Mouse (Mus musculus): Measurements from ENCODE around the gene Itih4. TPM values are rescaled to one million over a fixed set of nuclear protein-coding genes. Genes with fewer than 3 reads are reported as not detected.
A peak's percentile ranks its signal among the peaks of the same experiment; 100 is the strongest.

Gene Itih4
- polyA plus RNA-seq, 1 experiment from 2014 or later: not detected

DNA sequence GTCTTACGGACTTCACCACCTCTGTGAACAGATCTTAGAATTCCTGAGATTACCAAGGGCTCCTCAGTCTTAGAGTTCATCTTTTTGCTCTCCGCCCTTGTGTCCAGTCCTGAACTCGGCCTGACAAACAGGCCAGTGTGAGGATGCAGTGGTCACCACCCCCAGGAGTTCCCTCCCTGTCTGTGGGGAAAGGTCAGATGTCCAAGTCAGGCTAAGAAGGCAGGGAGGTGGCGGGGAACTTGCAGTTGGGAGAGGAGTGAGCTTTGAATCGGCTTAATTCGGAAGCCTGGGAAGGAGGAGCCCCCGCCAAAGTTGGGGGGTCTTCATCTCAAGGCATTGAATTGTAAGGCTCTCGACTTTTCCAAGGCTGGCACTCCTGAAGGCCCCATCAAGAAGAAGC lies 6.0 kb upstream of the Itih4 start:
- Histone ChIP-seq H3K4me3 (no peak overlapping the region), H3K27ac (no peak overlapping the region), H3K9ac (no peak overlapping the region), H3K36me3 (peaks cover 19% of the 10 kb centered on the region), H3K4me1 (peaks cover 15% of the 10 kb centered on the region; the same call in 1 of the 2 replicates), H3K27me3 (no peaks in the 10 kb centered on the region), H3K4me2 (no peak overlapping the region), H3K9me3 (no peaks in the 10 kb centered on the region)
- WGBS: 64% methylated on average over 8 of the region's 8 CpGs
- ATAC-seq (ENCODE audit: insufficient number of reproducible peaks, insufficient read depth, low FRiP score, low TSS enrichment, low read depth): no peak

DNA sequence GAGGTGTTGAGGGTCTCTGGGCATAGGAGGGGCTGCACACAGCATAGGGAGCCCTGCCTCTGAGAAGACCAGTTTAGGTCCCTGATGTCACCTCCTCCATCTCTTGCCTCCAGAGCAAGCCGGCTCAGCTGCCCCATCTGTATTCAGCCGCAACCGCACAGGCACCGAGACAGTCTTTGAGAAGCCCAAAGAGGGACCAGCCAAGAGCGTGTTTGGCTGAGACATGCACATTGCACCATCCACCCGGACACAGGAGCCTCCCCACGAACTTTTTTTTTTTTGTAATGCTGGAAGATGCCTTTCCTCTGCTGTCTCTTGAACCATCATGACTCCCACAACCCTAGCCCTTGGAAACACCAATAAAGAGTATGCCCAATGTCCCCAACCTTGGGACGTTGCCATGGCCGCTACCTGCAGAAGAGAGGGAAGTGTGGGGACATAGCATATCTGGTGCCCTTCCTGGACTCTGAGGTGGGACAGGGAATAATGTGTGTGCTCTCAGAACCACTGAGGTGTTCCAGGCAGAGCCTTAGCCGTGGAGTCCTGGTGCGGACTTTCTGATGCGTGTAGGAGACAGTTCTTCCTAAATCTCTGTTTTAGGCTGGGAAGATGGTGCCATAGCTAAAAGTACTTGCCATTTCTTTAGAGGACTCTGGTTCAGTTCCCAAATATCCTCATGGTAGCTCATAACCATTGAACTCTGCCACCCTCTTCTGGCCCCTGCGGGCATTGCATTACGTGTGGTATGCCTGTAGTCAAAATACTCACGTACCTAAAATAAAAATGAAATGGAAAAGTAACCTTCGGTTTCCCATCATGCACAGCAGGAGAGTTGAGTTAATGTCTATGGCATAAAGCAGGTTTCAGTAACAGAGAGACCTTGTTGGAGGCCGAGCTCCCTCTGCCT lies 5.2 kb upstream of the Itih4 start:
- 84% methylated on average over 17 of the region's 17 CpGs for WGBS
- no peak overlapping the region for H3K9ac ChIP-seq
- no peak overlapping the region for H3K4me3 ChIP-seq
- no peak overlapping the region for H3K27ac ChIP-seq
- H3K36me3 ChIP-seq: peaks cover 11% of the 10 kb centered on the region
- peaks cover 15% of the 10 kb centered on the region; the same call in 1 of the 2 replicates for H3K4me1 ChIP-seq
- no peak for ATAC-seq (ENCODE audit: insufficient number of reproducible peaks, insufficient read depth, low FRiP score, low TSS enrichment, low read depth)
- no peaks in the 10 kb centered on the region for H3K27me3 ChIP-seq
- no peak overlapping the region for H3K4me2 ChIP-seq
- H3K9me3 ChIP-seq: no peaks in the 10 kb centered on the region

DNA sequence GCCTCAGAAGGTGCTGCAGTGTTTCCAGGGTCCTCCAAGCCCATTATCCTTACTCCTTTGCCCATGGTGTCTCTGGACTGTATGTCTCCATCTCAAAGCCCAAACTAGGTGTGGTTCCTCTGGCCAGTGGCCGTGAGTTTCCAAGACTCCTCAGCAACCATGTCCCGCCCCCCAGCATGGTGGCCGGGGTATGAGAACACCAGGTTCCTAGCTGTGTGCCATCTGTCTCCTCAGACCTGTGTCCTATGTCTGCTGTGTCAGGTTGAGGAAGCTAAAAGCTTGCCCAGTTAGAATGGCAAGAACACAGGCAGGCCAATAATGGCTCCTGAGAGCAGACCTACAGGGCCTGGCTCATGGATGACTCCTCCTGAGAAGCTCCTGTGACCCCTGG lies 4.6 kb upstream of the Itih4 start:
- Histone ChIP-seq H3K27ac (no peak overlapping the region), H3K4me1 (peaks cover 15% of the 10 kb centered on the region; the same call in 1 of the 2 replicates), H3K4me3 (no peak overlapping the region), H3K9me3 (no peaks in the 10 kb centered on the region), H3K9ac (0 out of 2 replicates have a peak overlapping the region, but pooled peaks have one; percentile 6), H3K4me2 (no peak overlapping the region), H3K36me3 (peaks cover 5% of the 10 kb centered on the region; the same call in 1 of the 2 replicates), H3K27me3 (no peaks in the 10 kb centered on the region)
- ATAC-seq (ENCODE audit: insufficient number of reproducible peaks, insufficient read depth, low FRiP score, low TSS enrichment, low read depth): no peak
- 92% methylated on average over 3 of the region's 3 CpGs for WGBS

GRCm38 (mm10) chr14:30885298-30885697 lies 978 bp upstream of the Itih4 start:
- no peaks in the 10 kb centered on the region for H3K27me3 ChIP-seq
- H3K36me3 ChIP-seq: no peaks in the 10 kb centered on the region
- no peak overlapping the region for H3K4me2 ChIP-seq
- peaks cover 7% of the 10 kb centered on the region for H3K4me1 ChIP-seq
- no peak overlapping the region for H3K27ac ChIP-seq
- no peak overlapping the region for H3K9ac ChIP-seq
- ATAC-seq (ENCODE audit: insufficient number of reproducible peaks, insufficient read depth, low FRiP score, low TSS enrichment, low read depth): no peak
- no peaks in the 10 kb centered on the region for H3K9me3 ChIP-seq
- 14% methylated on average over 3 of the region's 3 CpGs for WGBS
- H3K4me3 ChIP-seq: no peak overlapping the region

- no peak for ATAC-seq (ENCODE audit: insufficient number of reproducible peaks, insufficient read depth, low FRiP score, low TSS enrichment, low read depth)
Measured at GRCm38 (mm10) chr14:30888271-30888732, 2.0 kb downstream of the Itih4 start.

DNA sequence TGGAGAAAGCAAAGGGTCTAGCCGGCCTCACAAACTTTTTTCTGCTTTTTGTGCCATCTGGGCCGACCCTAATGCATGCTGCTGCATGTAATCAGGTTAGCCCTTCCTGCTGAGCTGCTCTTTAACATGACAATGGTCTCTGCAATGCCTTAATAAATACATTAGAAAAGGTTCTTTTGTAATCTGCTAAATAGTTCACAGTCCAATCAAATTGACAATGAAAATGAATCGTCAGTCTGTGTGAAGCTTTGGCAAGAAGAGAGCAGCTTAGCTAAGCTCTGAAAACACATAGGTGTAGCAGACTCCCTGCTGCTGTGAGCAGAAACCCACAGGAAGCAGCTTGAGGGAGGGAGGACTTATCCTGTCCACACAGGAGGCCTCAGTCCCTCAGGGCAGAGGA lies 13.7 kb downstream of the Itih4 start:
- no peak overlapping the region for H3K4me2 ChIP-seq
- H3K4me1 ChIP-seq: no peaks in the 10 kb centered on the region
- no peaks in the 10 kb centered on the region for H3K36me3 ChIP-seq
- WGBS: 62% methylated on average over 3 of the region's 3 CpGs
- no peak for ATAC-seq (ENCODE audit: insufficient number of reproducible peaks, insufficient read depth, low FRiP score, low TSS enrichment, low read depth)
- H3K27me3 ChIP-seq: no peaks in the 10 kb centered on the region
- H3K9me3 ChIP-seq: no peaks in the 10 kb centered on the region
- no peak overlapping the region for H3K9ac ChIP-seq
- H3K4me3 ChIP-seq: no peak overlapping the region
- H3K27ac ChIP-seq: no peak overlapping the region

More at GRCm38 (mm10) chr14:30888271-30888732, 2.0 kb downstream of the Itih4 start:
- Histone ChIP-seq H3K9me3 (no peaks in the 10 kb centered on the region), H3K4me1 (peaks cover 7% of the 10 kb centered on the region), H3K9ac (no peak overlapping the region), H3K4me3 (no peak overlapping the region), H3K36me3 (no peaks in the 10 kb centered on the region), H3K27ac (no peak overlapping the region), H3K27me3 (no peaks in the 10 kb centered on the region), H3K4me2 (peak overlapping the region; percentile 34; the same call in 1 of the 2 replicates)
- WGBS: 20% methylated on average over 6 of the region's 9 CpGs

- WGBS: 88% methylated on average over 5 of the region's 5 CpGs
- Histone ChIP-seq H3K9me3 (no peaks in the 10 kb centered on the region), H3K4me2 (no peak overlapping the region), H3K27ac (no peak overlapping the region), H3K4me1 (no peaks in the 10 kb centered on the region), H3K9ac (no peak overlapping the region), H3K36me3 (no peaks in the 10 kb centered on the region), H3K4me3 (no peak overlapping the region), H3K27me3 (no peaks in the 10 kb centered on the region)
- ATAC-seq (ENCODE audit: insufficient number of reproducible peaks, insufficient read depth, low FRiP score, low TSS enrichment, low read depth): no peak
Measured at GRCm38 (mm10) chr14:30902628-30903027, 16.4 kb downstream of the Itih4 start.

- Histone ChIP-seq H3K36me3 (no peaks in the 10 kb centered on the region), H3K4me2 (no peak overlapping the region), H3K9me3 (no peaks in the 10 kb centered on the region), H3K4me3 (no peak overlapping the region), H3K27me3 (no peaks in the 10 kb centered on the region), H3K4me1 (no peaks in the 10 kb centered on the region), H3K9ac (no peak overlapping the region), H3K27ac (no peak overlapping the region)
- ATAC-seq (ENCODE audit: insufficient number of reproducible peaks, insufficient read depth, low FRiP score, low TSS enrichment, low read depth): no peak
- 58% methylated on average over 3 of the region's 3 CpGs for WGBS
Measured at GRCm38 (mm10) chr14:30903036-30903435, 16.8 kb downstream of the Itih4 start.

DNA sequence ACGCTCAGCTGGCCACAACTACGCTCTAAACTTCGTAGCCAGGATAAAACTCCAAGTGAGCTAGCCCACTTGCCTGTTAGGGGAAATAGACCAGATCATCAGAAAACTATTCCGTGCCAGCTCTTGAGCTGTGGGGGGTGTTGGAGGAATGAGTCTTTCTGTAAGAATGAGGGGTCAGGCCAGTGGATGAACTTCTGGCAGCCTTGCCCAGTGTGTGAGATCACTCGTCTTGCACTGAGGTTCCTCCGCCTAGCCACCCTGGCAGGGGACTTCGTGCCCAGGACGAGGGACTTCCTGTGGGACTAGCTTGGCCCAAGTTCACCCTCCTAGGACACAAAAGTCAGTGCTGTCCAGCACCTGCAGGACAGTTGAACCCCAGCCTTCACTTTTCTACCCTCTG lies 18.0 kb downstream of the Itih4 start:
- ATAC-seq (ENCODE audit: insufficient number of reproducible peaks, insufficient read depth, low FRiP score, low TSS enrichment, low read depth): no peak

DNA sequence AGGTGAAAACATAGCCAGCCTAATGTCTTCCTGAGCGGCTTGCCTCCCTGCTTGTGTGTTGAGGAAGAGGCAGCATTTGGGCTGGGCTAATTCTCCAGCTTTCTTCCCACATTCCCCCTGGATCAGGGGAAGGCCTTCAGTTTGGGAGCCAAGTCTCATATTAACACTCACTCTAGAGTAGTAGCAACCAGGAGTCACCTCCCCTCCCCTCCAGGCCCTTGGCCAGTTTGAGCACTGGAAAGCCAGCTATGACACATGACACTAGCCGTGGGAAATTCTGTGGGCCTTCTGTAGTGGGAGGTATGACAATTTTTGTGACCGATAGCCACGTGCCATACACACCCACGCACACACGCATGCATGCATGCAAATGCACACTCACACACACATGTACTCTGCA lies 19.7 kb downstream of the Itih4 start:
- no peaks in the 10 kb centered on the region for H3K4me1 ChIP-seq
- no peaks in the 10 kb centered on the region for H3K36me3 ChIP-seq
- 86% methylated on average over 6 of the region's 6 CpGs for WGBS
- no peak overlapping the region for H3K4me3 ChIP-seq
- no peak overlapping the region for H3K27ac ChIP-seq
- no peaks in the 10 kb centered on the region for H3K27me3 ChIP-seq
- no peak for ATAC-seq (ENCODE audit: insufficient number of reproducible peaks, insufficient read depth, low FRiP score, low TSS enrichment, low read depth)
- no peak overlapping the region for H3K9ac ChIP-seq
- H3K4me2 ChIP-seq: no peak overlapping the region
- no peaks in the 10 kb centered on the region for H3K9me3 ChIP-seq

More for the DNA sequence above, 18.0 kb downstream of the Itih4 start:
- no peak overlapping the region for H3K27ac ChIP-seq
- H3K36me3 ChIP-seq: no peaks in the 10 kb centered on the region
- H3K4me2 ChIP-seq: no peak overlapping the region
- no peaks in the 10 kb centered on the region for H3K27me3 ChIP-seq
- 87% methylated on average over 8 of the region's 8 CpGs for WGBS
- no peaks in the 10 kb centered on the region for H3K4me1 ChIP-seq
- no peak overlapping the region for H3K9ac ChIP-seq
- no peaks in the 10 kb centered on the region for H3K9me3 ChIP-seq
- H3K4me3 ChIP-seq: no peak overlapping the region

GRCm38 (mm10) chr14:30907814-30908265 lies 21.6 kb downstream of the Itih4 start:
- no peak for ATAC-seq (ENCODE audit: insufficient number of reproducible peaks, insufficient read depth, low FRiP score, low TSS enrichment, low read depth)
- no peak overlapping the region for H3K9ac ChIP-seq
- H3K27me3 ChIP-seq: no peaks in the 10 kb centered on the region
- H3K36me3 ChIP-seq: no peaks in the 10 kb centered on the region
- H3K27ac ChIP-seq: no peak overlapping the region
- H3K9me3 ChIP-seq: no peaks in the 10 kb centered on the region
- no peak overlapping the region for H3K4me2 ChIP-seq
- H3K4me3 ChIP-seq: no peak overlapping the region
- no peaks in the 10 kb centered on the region for H3K4me1 ChIP-seq
- WGBS: 84% methylated on average over 3 of the region's 3 CpGs

DNA sequence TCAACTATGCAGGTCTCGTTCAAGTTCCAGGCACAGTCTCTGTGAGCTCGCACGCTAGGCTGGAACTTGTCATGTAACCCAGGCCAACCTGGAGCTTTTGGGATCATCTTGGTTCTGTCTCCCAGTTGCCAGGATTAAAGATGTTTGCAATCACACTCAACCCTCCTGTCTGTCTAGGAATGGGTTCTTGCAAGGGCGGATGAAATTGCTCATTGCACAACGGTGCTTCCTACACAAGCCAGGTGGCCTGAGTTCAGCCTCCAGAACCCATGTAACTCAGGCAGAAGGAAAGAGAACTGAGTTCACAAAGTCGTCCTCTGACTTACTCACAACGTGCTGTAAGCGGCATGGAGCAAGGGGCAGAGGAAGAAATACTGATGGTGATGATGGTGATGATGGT lies 24.9 kb downstream of the Itih4 start:
- WGBS: 91% methylated on average over 8 of the region's 8 CpGs
- ATAC-seq (ENCODE audit: insufficient number of reproducible peaks, insufficient read depth, low FRiP score, low TSS enrichment, low read depth): no peak
- H3K27me3 ChIP-seq: no peaks in the 10 kb centered on the region
- no peaks in the 10 kb centered on the region for H3K9me3 ChIP-seq
- no peak overlapping the region for H3K4me3 ChIP-seq
- H3K36me3 ChIP-seq: no peaks in the 10 kb centered on the region
- H3K4me1 ChIP-seq: no peaks in the 10 kb centered on the region
- H3K4me2 ChIP-seq: no peak overlapping the region
- no peak overlapping the region for H3K27ac ChIP-seq
- no peak overlapping the region for H3K9ac ChIP-seq
